Mouse (Mus musculus): ENCODE measurements around the gene Helz. TPM values are rescaled to one million over a fixed set of nuclear protein-coding genes. Genes with fewer than 3 reads are reported as not detected.

Gene Helz
- polyA plus RNA-seq, 1 experiment, result 16.6 TPM

DNA sequence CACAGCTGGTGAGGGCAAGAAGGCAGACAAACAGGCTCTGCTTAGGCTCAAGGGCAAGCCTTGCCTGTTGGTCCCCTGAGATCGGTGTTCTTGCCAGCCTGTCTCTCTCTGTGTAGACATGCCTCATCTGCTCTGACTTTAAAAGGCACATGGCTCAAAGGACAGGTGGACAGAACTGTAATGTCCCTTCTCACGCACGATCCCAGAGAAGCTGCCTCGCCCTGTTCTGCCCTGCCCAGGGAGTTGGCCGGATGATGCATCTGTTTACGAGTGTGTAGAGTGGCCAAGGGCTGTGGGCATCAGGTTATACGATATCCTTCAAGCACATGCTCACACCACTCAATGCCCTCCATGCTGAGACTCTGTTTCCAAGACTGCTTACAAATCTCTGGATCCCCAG lies 166.6 kb downstream of the Helz start:
- no peak for DNase-seq (ENCODE audit: extremely low spot score in 1 of 2, low spot score in 1 of 2)

DNA sequence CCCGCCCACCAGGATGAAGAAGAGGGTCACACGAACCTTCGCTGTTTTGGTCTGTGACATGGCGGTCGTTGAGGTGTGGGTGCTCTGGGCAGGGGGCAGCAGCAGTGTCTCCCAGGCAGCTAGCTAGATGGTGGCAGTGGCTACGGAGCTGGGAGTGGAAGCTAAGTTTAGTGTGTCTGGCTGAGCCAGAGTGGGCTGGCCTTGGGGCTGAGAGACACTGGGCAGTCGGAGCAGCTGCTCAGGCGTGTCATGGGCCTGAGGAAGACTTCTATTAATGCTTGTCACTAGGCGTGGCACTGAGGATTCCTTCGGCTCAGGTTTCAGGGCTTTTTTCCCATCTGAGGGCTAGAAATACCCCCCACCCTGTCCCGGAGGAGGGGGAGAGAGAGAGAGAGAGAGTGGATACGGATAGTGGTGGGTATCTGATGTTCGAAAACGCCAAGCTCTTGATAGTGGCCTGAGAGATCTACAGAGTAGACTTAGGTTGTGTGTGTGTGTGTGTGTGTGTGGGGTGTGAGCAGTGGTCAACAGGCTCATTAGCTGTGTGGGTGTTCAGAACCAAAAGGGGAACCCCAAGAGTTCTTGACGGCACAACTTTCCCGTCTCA lies 168.7 kb downstream of the Helz start, which contains the start of gene Cacng1:
TSS of gene Cacng1 (minus strand) at position 191 of the 607 bp plus-strand sequence.
- DNase-seq (ENCODE audit: extremely low spot score in 1 of 2, low spot score in 1 of 2), result no peak

DNA sequence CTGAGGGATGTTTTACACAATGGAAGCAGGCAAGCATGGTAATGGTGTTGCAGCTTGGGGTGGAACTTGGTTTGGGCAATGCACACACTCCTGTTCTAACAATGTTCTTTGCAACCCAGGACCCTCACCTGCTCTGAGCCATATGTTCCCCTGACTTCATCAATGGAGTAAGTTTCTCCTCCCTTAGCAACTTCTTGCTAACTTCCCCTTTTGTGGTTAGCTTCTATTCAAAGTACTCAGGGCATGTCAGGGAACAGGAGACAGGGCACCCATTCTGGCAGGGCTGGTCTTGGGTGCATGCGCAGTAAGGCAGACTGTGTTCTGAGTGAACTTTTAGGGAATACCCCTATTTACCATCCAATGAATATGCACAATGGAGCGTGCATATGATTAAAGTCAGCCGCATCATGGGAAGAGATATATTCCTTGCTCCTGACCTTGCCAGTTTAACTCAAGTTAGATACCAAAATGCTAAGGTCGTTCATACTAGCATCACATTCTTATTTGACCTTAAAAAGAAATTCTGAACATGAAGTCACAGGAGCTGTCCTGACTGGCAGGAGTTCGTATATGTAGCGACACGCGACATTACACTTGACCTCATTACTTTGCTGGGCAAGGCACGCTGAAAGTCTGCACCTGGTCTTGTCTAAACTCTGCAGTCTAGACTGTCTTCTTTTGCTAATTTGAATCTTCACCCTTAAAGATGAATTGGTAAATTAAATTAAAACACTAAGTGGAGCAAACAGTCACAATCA lies 172.7 kb downstream of the Helz start:
- DNase-seq (ENCODE audit: extremely low spot score in 1 of 2, low spot score in 1 of 2), result no peak

DNA sequence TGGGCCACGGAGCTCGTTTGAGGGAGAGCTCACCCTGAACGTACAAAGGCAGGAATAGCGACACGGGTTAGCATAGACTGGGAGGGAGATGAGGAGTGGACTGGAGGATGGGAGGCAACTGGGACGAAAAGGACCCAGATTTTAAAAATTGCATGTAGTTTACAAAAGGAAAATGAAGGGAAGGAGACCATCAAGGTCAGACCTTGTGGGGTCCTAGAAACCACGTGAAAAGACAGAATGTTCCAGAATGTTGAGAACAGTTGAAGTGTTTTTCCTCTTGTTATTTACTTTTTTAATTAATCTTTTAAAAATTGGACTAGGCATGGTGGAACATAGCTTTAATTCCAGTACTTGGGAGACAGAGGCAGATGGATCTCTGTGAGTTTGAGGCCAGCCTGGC lies 173.3 kb downstream of the Helz start:
- DNase-seq (ENCODE audit: extremely low spot score in 1 of 2, low spot score in 1 of 2), result no peak

DNA sequence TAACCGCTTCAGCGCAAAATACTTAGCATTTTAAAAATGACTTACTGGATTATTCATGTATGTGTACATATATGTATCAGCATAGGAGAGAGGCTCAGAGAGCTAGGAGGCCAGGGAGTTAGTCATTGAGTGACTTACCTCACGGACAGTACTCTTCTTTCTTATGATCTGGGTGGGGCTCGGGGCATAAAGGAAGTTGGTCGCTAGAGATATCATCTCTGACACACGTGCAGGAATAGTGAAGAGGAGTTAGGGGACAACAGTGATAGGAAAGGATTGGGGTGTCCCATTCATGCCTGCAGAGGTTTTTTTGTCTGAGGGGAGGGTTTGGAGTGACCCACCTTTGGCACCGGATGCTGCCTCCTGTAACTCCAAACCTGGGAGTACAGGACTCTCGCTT lies 176.9 kb downstream of the Helz start:
- no peak for DNase-seq (ENCODE audit: extremely low spot score in 1 of 2, low spot score in 1 of 2)

DNA sequence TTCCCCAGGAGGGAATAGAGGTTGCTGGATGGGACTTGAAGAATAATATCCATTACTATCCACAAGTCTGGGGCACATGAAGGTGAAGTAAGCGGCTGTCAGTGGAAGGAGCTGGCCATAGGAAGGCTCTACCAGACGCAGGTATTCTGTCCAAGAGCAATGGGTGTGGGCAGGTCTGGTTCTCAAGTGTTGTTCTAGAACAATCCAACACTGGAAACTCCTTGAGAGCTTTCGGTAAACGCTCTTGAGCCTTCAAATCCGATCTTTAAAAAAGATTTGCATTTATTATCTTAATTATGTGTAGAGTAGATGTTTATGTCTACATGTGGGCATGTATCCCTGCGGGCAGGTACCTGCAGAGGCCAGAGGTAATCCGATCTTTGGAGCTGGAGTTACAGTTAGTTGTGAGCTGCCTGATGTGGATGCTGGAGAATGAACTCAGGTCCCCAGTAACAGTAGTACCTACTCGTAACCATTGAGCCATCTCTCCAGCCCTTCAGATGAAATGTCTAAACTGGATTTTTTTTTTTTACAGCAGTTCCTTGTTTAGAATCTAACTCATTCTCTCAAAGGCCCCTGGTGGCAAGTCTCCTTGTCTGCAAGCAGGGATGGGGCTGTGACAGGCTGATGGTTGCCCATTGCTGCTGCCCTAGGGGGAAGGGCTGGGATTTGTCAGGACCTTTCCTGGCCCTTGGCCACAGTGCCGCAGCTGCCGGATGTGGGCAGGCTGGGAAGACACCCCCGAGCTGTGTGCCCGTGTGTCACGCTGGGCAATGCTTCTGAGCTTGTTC lies 180.5 kb downstream of the Helz start:
- no peak for DNase-seq (ENCODE audit: extremely low spot score in 1 of 2, low spot score in 1 of 2)

DNA sequence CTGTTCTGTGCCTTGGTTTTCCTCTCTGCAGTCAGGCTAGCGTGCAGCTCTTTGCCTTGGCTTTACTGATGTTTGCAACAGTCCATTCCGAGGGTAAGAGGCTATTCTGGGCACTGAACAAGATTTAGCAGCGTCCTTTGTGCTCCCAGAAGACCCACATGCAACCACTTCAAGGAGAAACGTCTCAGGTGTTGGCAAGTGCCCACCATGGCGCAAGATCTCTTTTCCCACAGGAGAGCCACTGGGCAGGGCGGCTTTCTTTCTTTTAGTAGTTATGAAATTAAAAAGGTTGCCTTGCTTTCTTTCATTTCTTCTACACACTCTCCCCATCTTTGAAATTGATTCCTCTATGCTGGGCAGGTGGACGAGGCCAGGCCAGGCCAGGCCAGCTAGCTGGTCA lies 181.4 kb downstream of the Helz start:
- no peak for DNase-seq (ENCODE audit: extremely low spot score in 1 of 2, low spot score in 1 of 2)

DNA sequence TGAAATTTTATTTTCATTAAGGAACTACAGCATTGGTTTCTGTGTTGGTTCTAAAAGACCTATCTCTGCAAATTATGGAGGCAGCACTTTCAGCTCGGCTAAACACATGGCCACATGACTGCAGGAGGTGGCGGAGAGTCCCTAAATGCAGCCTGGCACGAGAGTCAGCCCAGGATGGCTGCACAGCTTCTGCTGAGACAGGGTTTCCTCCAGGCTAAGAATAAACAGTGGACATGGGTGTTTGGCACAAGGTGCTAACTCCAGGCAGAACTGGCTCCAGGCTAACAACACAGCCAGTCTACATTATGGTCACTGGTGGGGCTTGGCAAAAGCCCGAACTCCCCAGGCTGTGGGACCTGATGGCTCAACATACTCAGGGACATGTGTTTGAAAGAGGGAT lies 183.2 kb downstream of the Helz start:
- DNase-seq (ENCODE audit: extremely low spot score in 1 of 2, low spot score in 1 of 2), result peak in 1 of 2 experiments; percentile 28

DNA sequence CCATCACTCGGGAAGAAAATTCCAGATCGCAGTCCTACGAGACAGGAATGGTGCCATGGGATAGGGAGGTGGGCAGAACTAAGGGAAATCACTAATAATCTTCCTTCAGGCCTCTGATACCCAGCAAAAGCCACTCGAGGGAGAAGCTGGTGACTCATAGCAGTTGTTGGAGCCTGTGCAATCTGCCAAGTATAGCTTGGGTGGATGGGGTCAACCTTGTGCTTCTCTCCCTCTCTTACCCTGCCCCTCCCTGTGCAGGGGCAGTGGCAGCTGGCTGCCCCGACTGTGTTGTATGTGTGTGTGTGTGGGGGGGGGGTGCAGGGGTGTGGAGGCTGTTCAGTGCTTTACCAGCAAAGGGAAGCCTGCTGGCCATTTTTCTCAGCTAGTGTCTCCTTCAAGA lies 183.8 kb downstream of the Helz start:
- DNase-seq (ENCODE audit: extremely low spot score in 1 of 2, low spot score in 1 of 2), result peak in 1 of 2 experiments; percentile 34

DNA sequence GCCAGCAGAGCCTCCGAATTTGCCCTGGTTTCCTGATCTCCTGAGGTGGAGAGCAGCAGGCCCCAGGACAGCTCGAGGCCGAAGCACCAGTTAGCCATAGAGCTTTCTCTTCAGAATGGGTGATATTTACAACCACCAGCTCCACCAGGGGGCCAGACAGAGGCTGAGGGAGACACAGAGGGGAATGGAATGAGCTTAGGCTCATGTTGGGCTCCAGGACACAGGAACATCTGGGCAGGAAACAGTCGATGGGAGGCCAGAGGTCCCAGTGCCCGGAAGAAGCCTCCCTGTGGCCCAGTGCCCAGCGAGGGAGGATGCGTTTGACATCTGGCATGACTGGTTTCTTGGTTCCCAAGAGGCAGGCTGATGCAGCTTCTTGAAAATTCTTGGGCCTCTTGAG lies 186.4 kb downstream of the Helz start:
- DNase-seq (ENCODE audit: extremely low spot score in 1 of 2, low spot score in 1 of 2), result no peak

DNA sequence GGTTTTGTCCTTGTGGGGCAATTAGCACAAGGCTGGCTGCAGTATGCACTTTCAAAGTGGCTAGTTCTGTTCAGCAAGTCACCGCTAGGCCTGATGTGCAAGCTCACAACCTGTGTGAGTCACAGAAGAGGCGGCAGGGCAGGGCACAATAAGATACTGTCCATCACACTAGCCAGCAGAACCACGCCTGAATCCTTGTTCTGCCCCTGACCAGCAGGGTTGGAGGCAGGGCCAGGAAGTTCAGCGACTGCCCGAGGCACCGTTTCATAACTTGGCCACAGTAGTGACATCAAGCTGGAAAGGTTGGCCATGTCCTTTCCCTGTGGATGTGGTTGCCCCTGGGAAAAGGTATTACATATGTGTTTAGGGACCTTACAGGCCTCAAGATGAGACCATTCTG lies 190.2 kb downstream of the Helz start:
- no peak for DNase-seq (ENCODE audit: extremely low spot score in 1 of 2, low spot score in 1 of 2)

DNA sequence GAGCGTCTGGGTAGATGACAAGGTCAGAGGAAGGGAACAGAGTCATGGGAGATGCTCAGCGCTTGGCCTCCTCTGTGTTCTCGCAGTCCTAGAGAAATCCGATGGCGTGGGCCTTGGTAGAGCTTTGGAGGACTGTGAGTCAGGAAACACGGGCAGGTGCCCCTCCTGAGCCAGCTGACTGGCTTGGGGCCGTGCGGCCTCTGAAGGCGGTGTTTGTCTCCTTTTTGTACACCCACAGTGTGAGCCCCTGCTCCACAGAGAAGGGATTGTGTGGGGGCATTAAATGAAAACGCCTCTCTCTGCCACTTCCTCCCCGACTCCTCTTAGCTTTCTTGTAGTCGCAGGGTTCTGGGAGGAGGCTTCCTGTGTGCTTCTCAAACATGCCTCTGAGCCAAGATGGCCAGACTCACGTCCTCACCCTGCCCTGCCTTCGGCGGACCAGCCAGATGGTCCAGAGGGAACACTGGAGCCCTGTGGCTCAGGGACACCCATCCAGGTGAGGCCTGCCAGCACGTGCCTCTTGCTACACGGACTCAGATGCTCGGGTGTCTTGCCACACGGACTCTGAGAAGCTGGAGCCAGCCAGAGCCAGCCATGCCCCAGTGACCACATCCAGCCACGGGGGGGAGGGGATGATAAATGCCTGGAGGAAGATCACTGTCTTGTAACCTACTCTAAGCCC lies 190.8 kb downstream of the Helz start:
- DNase-seq (ENCODE audit: extremely low spot score in 1 of 2, low spot score in 1 of 2), result no peak

DNA sequence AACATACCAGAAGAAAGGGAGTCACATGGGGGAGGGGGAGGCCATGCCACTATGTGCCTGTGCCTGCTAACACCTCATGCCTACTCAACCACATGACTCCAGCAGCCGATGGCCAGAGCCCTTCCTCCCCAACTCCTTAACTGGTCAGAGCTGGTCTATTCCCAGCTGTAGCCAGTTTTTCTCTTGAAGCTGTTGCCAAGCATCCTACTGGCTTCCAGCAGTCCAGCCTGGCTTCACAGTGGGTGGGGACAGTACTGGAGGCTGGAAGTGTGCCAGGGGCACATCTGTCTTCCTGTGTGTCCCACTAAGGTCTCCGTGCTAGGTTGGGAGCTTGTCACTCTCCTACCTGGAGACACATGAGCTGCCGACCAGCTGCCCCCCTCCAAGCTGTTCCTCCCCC lies 195.4 kb downstream of the Helz start:
- no peak for DNase-seq (ENCODE audit: extremely low spot score in 1 of 2, low spot score in 1 of 2)

Other genes with a start within 250 kb of the Helz start
- 25.3 and 26.6 TPM in 2 replicates for gene Pitpnc1, start 77.2 kb upstream of the Helz start, polyA plus RNA-seq (2012; rRNA removed)
- 58.4 and 61.0 TPM in 2 replicates for gene Psmd12, start 68.4 kb upstream of the Helz start, polyA plus RNA-seq (2012; rRNA removed)
- gene Cacng1, start 168.6 kb downstream of the Helz start, polyA plus RNA-seq (2012; rRNA removed), result 0.25 and 0.36 TPM in 2 replicates
- 34.8 and 35.8 TPM in 2 replicates for gene Cacng4, start 246.6 kb downstream of the Helz start, polyA plus RNA-seq (2012; rRNA removed)

Data from frontal cortex, adult 2 months (tissue).